Mouse (Mus musculus) erythroblast, adult 5-6 weeks (primary cell): ENCODE results near the gene Zbtb9. TPM values are rescaled to one million over a fixed set of nuclear protein-coding genes. Genes with fewer than 3 reads are reported as not detected.

ENCODE experiments used
- ATAC-seq: replicated peaks from 2 replicates; pipeline ENCODE4 v1.8.0; 2016; ENCODE audit warnings: moderate number of reproducible peaks, mild to moderate bottlenecking, moderate TSS enrichment, inconsistent platforms; ENCODE audit not compliant: poor library complexity, low FRiP score, severe bottlenecking
- total RNA-seq, 2 experiments: library from RNA; stranded (forward) in 1 of 2; stranded (reverse) in 1 of 2; fragments of 150-400 nt in 1 of 2; fragments of 200-764, 138-1000 nt in 1 of 2; gene quantifications; 2 replicates each; pipeline versions ENCODE4 v1.2.3 to v1.2.4; 2015 to 2017; ENCODE audit warnings: low replicate concordance in 2 of 2

The Zbtb9 gene
- total RNA-seq, 2 experiments from 2014 or later: 5.3 TPM; not detected in 1

DNA sequence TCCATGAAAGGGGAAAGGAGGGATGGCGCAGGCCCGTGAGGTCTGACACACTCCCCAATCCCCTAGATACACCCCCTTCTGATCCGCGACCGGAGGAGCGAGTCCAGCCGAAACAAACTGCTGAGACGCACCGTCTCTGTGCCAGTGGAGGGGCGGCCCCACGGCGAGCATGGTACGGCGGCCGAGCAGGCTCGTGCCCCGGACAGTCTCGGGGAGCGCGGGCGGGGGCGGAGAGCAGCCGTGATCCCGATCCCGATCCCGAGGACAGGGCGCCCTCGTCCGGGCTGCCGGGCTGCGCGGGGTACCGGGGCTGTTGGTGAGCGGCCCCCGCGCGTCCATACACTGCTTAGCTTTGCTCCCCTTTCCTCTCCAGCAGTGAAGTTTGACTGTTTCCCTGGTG is 26.4 kb upstream of the Zbtb9 start:
- ATAC-seq: peak; percentile 33; the same call in 1 of the 2 replicates

DNA sequence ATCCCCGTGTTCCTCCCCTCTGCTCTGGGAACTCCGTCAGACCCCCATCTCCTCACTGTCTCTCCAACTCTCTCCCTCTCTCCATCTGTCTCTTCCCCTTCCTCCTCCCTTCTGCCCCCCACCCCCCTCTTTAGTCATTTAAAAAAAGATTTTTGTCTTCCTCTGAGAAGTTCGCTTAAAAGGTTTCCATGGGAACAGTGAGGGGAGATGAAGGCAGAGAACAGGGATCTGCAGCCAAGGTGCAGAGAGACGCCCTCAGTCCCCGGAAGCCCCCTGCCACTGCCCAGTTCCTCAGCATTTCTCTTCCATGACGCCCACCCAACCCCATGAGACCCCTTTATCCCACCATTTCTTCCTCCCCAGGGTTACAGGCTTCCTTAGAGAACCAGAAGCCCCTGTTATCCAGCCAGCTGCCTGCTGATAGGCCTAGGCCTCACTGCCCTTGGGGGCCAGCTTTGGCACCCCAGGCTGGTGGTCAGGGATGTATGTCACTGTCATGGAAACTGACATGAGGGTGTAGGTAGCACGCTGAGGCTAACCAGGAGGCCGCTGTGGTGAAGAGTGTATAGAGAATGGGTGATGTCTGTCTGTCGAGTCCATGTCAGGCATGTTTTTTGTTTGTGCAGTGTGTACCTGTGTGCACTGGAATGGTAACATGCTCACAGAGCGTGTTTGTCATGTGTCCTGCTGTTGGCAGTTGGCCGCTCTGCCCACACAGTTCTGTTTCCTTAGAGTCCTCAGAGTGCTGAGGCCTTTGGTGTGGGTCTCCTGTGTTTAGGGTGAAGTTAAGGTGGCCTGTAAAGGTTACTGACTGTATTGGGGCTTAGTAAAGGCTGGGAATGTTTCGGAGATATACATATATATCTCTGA is 25.5 kb upstream of the Zbtb9 start:
- no peak for ATAC-seq

GRCm38 (mm10) chr17:26948316-26949050 is 24.5 kb upstream of the Zbtb9 start:
- peak; percentile 50; the same call in 1 of the 2 replicates for ATAC-seq

DNA sequence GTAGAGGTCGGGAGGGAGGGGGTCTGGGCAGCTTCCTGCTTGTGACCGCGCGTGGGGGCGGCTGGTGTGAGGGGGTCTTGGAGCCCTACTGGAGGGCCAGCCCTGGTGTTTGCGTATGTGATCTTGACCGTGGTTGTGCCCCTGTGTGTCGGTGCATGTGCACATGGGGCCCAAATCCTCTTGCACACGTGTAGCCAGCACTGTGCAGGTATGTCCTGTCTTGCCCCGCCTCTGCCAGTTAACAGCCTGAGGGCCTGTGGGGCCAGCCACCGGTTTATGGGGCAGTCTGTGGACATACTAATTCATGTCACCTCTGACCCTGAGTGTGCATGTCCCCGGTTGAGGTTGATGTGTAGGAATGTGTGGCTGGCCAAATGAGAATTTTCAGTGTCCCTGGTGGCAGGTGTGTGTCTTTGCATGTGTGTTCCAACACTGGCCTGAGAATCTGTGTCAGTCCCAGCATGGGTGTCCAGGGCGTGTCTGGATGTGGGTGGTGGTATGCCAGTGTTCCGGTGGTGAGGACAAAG is 23.9 kb upstream of the Zbtb9 start:
- peak; percentile 48; the same call in 1 of the 2 replicates for ATAC-seq

- ATAC-seq: no peak
Measured at GRCm38 (mm10) chr17:26949866-26950265, 23.1 kb upstream of the Zbtb9 start.

- no peak for ATAC-seq
Measured at GRCm38 (mm10) chr17:26950560-26951288, 22.2 kb upstream of the Zbtb9 start.

- ATAC-seq: no peak
Measured at GRCm38 (mm10) chr17:26951406-26951805, 21.6 kb upstream of the Zbtb9 start.

- ATAC-seq: no peak
Measured at GRCm38 (mm10) chr17:26951952-26952877, 20.8 kb upstream of the Zbtb9 start.

DNA sequence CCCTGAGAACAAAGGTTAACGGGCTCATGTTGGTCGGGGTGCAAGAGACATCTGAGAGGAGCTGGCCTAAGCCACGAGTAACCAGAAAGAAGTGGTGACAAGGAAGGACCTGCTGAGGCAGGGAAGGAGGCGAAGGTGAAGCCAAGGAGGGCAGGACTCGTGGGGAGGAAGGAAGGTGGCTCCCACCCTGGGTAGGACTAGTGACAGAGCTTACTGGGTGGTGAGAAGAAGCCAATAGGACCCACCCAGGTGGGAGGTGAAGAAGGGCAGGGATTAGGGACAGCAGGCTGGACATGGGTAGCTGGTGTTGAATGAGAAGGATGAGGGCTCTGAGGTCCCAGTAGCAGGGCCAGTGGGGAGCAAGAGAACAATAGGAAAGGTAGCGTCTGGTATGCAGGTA is 19.8 kb upstream of the Zbtb9 start:
- ATAC-seq: no peak

GRCm38 (mm10) chr17:26953726-26954125 is 19.2 kb upstream of the Zbtb9 start:
- ATAC-seq: no peak

DNA sequence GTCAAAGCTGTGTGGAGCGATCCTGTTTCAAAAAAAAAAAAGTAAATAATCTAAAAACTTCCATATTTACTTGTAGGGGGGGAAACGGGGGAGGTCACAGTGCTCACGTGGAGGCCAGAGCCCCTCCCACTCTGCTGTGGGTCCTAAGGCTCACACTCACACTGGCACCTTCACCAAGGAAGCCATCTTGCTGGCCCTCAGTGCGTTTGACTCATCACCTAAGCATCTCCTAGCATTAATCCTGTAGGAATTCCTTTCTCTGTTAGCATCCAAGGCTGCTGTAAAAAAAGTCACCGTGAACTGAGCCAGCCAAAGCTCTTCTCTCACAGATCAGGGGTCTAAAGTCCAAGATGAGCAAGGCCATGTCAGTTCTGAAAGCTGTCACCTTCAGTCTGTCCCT is 16.7 kb upstream of the Zbtb9 start:
- peak; percentile 47; the same call in 1 of the 2 replicates for ATAC-seq

GRCm38 (mm10) chr17:26956895-26957294 is 16.1 kb upstream of the Zbtb9 start:
- peak; percentile 83 for ATAC-seq

DNA sequence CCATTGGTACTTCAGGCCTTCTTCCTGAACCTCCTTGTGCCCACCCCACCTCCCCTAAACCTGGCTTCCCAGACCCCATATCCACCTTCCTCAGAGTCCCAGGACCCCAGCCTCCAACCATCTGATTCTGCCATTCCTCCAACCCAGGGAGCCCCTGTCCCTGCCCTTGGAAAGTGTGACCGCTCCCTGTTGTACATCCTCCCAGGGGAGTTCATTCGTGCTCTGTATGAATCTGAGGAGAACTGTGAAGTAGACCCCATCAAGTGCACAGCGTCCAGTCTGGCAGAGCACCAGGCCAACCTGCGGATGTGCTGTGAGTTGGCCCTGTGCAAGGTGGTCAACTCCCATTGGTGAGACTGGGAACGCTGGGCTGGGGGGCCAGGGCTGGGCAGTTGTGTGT is 15.1 kb upstream of the Zbtb9 start:
- ATAC-seq: no peak

GRCm38 (mm10) chr17:26958880-26959279 is 14.1 kb upstream of the Zbtb9 start:
- no peak for ATAC-seq

DNA sequence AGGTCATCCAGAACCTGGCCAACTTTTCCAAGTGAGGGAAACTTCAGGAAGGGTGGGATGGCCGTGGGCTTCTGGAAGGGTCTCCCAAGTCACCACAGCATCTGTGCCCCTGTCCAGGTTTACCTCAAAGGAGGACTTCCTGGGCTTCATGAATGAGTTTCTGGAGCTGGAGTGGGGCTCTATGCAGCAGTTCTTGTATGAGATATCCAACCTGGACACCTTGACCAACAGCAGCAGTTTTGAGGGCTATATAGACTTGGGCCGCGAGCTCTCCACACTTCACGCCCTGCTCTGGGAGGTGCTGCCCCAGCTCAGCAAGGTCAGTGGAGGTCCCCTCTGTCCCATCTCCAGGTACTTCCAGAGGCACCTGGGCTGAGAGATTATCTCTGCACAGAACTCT is 13.2 kb upstream of the Zbtb9 start:
- ATAC-seq: no peak

- no peak for ATAC-seq
Measured at GRCm38 (mm10) chr17:26961572-26962240, 11.3 kb upstream of the Zbtb9 start.

DNA sequence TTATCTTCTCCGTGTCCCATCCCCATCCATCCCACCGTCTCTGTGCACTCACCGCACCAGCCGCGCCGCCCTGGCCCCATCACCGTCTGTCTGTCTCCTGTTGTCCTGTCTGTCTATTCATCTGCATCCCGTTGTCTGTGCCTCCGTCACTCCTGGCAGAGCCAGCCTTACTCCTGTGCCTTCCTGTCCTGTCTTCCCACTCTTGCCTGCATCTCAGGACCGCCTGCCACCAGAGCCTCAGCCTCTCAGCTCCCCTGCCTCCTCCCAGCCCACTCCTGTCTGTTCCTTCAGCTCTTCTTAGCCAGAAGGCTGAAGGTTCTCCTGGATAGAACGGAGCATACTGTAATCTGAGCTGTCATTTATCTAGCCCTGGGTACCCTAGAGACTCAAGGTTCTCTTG is 6.0 kb upstream of the Zbtb9 start:
- ATAC-seq: no peak

- ATAC-seq: no peak
Measured at GRCm38 (mm10) chr17:26967477-26967876, 5.5 kb upstream of the Zbtb9 start.
